Mouse (Mus musculus): ENCODE results near the gene Ass1. TPM values are rescaled to one million over a fixed set of nuclear protein-coding genes. Genes with fewer than 3 reads are reported as not detected.

Ass1 gene
- 100 to 1,000 TPM in 1 of 2 experiments, 10 to 100 TPM in 1; 84.0 to 102 TPM for total RNA-seq (2023)

DNA sequence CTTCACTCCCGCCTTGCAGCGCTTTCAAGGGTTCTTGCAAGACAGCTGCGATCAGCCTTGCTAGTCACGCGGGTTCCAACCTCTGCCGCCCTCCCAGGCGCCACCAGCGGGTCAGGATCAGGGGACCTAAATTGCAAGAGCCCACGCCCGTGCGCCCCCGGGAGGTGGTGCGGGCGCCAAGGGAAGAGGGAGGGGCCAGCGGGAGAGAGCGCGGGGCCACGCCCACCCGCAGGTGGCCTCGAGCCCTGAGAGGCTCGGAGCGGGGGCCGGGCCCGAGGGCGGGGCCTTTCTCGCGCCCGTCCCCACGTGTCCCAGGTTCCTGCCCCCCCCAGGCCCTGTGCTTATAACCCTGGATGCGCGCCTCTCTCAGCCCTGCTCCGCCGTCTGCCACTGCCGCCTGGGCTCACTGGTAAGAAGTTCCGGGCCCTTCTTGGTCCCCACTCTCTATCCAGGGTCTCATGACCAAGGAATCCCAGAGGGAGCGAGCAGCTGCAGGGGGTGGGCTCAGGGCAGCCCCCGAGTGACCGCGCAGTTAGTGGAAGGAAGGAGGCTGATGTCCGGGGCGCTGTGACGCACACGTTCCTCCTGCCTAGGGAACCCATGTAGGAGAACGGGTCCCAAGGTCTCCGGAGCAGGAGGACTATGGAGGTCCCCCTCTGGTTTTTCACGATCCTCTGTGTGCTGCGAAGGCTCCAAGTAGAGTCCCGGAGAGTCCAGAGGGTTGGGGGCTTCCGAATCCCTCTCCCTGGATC, at the start of gene Ass1:
Gene Ass1 (plus strand): TSS at position 277 of the 752 bp plus-strand sequence.

Other genes starting within 250 kb of the Ass1 start
- gene Ncs1, start 224.4 kb upstream of the Ass1 start, total RNA-seq (2023): under 1 TPM; 0.18 TPM
- gene Hmcn2, start 155.8 kb upstream of the Ass1 start, total RNA-seq (2023): under 1 TPM; 0.33 to 0.58 TPM
- 10 to 100 TPM in 1 of 2 experiments, 1 to 10 TPM in 1; 9.0 to 15.6 TPM for gene Fubp3, start 102.4 kb downstream of the Ass1 start, total RNA-seq (2023)
- not detected for gene Prdm12, start 169.8 kb downstream of the Ass1 start, total RNA-seq (2023)
- gene Exosc2, start 200.5 kb downstream of the Ass1 start, total RNA-seq (2023): 10 to 100 TPM; 15.0 to 15.2 TPM
- gene Abl1, start 218.2 kb downstream of the Ass1 start, total RNA-seq (2023): 10 to 100 TPM; 34.8 to 41.9 TPM

Measured in neutrophil, adult 59 days (primary cell).